Mouse (Mus musculus): ENCODE results near the gene Nrxn2. TPM values are rescaled to one million over a fixed set of nuclear protein-coding genes. Genes with fewer than 3 reads are reported as not detected.

Gene Nrxn2
- polyA plus RNA-seq, 1 experiment from 2014 or later = 6.2 TPM

- Histone ChIP-seq H3K27me3 (ENCODE audit: insufficient read depth, low read length) (no peaks in the 10 kb centered on the region), H3K4me2 (replicated peaks; ENCODE audit: low read depth, low read length) (no peak overlapping the region), H3K36me3 (ENCODE audit: insufficient read depth, low read length) (no peaks in the 10 kb centered on the region), H3K4me1 (ENCODE audit: insufficient read depth, low read length) (no peaks in the 10 kb centered on the region), H3K9ac (replicated peaks; ENCODE audit: low read length) (no peak overlapping the region), H3K4me3 (ENCODE audit: low read length) (no peak overlapping the region), H3K9me3 (ENCODE audit: low read length) (no peaks in the 10 kb centered on the region), H3K27ac (ENCODE audit: low read length) (no peak overlapping the region)
- ATAC-seq (ENCODE audit: low FRiP score, low TSS enrichment) = no peak
- WGBS = 76% methylated on average over 5 of the region's 5 CpGs
Measured at GRCm38 (mm10) chr19:6569021-6569420, 150.5 kb downstream of the Nrxn2 start.

- H3K27ac ChIP-seq (ENCODE audit: low read length) = no peak overlapping the region
- no peak for ATAC-seq (ENCODE audit: low FRiP score, low TSS enrichment)
- H3K4me1 ChIP-seq (ENCODE audit: insufficient read depth, low read length) = no peaks in the 10 kb centered on the region
- no peak overlapping the region for H3K4me3 ChIP-seq (ENCODE audit: low read length)
- no peak overlapping the region for H3K9ac ChIP-seq (replicated peaks; ENCODE audit: low read length)
- 40% methylated on average over 5 of the region's 5 CpGs for whole genome bisulfite sequencing
- no peaks in the 10 kb centered on the region for H3K27me3 ChIP-seq (ENCODE audit: insufficient read depth, low read length)
- no peaks in the 10 kb centered on the region for H3K36me3 ChIP-seq (ENCODE audit: insufficient read depth, low read length)
- no peak overlapping the region for H3K4me2 ChIP-seq (replicated peaks; ENCODE audit: low read depth, low read length)
- no peaks in the 10 kb centered on the region for H3K9me3 ChIP-seq (ENCODE audit: low read length)
Measured at GRCm38 (mm10) chr19:6569561-6569960, 151.0 kb downstream of the Nrxn2 start.

GRCm38 (mm10) chr19:6571476-6571875 lies 152.9 kb downstream of the Nrxn2 start:
- WGBS = 79% methylated on average over 5 of the region's 5 CpGs
- H3K36me3 ChIP-seq (ENCODE audit: insufficient read depth, low read length) = no peaks in the 10 kb centered on the region
- H3K9me3 ChIP-seq (ENCODE audit: low read length) = no peaks in the 10 kb centered on the region
- no peak overlapping the region for H3K27ac ChIP-seq (ENCODE audit: low read length)
- H3K9ac ChIP-seq (replicated peaks; ENCODE audit: low read length) = no peak overlapping the region
- no peak for ATAC-seq (ENCODE audit: low FRiP score, low TSS enrichment)
- no peaks in the 10 kb centered on the region for H3K4me1 ChIP-seq (ENCODE audit: insufficient read depth, low read length)
- H3K4me3 ChIP-seq (ENCODE audit: low read length) = no peak overlapping the region
- no peaks in the 10 kb centered on the region for H3K27me3 ChIP-seq (ENCODE audit: insufficient read depth, low read length)
- H3K4me2 ChIP-seq (replicated peaks; ENCODE audit: low read depth, low read length) = no peak overlapping the region

GRCm38 (mm10) chr19:6572001-6572400 lies 153.5 kb downstream of the Nrxn2 start:
- 25% methylated on average over 4 of the region's 4 CpGs for WGBS
- Histone ChIP-seq H3K9ac (replicated peaks; ENCODE audit: low read length) (no peak overlapping the region), H3K4me3 (ENCODE audit: low read length) (no peak overlapping the region), H3K27me3 (ENCODE audit: insufficient read depth, low read length) (no peaks in the 10 kb centered on the region), H3K4me1 (ENCODE audit: insufficient read depth, low read length) (peaks cover 5% of the 10 kb centered on the region; the same call in 1 of the 2 replicates), H3K27ac (ENCODE audit: low read length) (no peak overlapping the region), H3K4me2 (replicated peaks; ENCODE audit: low read depth, low read length) (no peak overlapping the region), H3K9me3 (ENCODE audit: low read length) (no peaks in the 10 kb centered on the region), H3K36me3 (ENCODE audit: insufficient read depth, low read length) (no peaks in the 10 kb centered on the region)
- ATAC-seq (ENCODE audit: low FRiP score, low TSS enrichment) = no peak

Small RNA genes lying within 50 kb of the gene (microRNA-seq; reads per million reads assigned to microRNA genes)
- not detected for gene Gm26460

Other genes with a start within 250 kb of the Nrxn2 start
- gene Majin, start 234.3 kb upstream of the Nrxn2 start, polyA plus RNA-seq (2015; fragmentation: Nextera tagmentation; extraction: Ambion mirVana) = not detected in 2 replicates
- 0.73 and 1.4 TPM in 2 replicates for gene Gpha2, start 192.4 kb upstream of the Nrxn2 start, polyA plus RNA-seq (2015; fragmentation: Nextera tagmentation; extraction: Ambion mirVana)
- gene Ppp2r5b, start 182.9 kb upstream of the Nrxn2 start, polyA plus RNA-seq (2015; fragmentation: Nextera tagmentation; extraction: Ambion mirVana) = 27.5 and 31.0 TPM in 2 replicates
- gene Atg2a, start 177.1 kb upstream of the Nrxn2 start, polyA plus RNA-seq (2015; fragmentation: Nextera tagmentation; extraction: Ambion mirVana) = 12.1 and 13.1 TPM in 2 replicates
- gene Ehd1, start 142.0 kb upstream of the Nrxn2 start, polyA plus RNA-seq (2015; fragmentation: Nextera tagmentation; extraction: Ambion mirVana) = 84.2 and 89.5 TPM in 2 replicates
- 0.80 and 1.5 TPM in 2 replicates for gene Cdc42bpg, start 112.3 kb upstream of the Nrxn2 start, polyA plus RNA-seq (2015; fragmentation: Nextera tagmentation; extraction: Ambion mirVana)
- 93.0 and 96.2 TPM in 2 replicates for gene Men1, start 83.8 kb upstream of the Nrxn2 start, polyA plus RNA-seq (2015; fragmentation: Nextera tagmentation; extraction: Ambion mirVana)
- 25.9 and 28.7 TPM in 2 replicates for gene Map4k2, start 77.6 kb upstream of the Nrxn2 start, polyA plus RNA-seq (2015; fragmentation: Nextera tagmentation; extraction: Ambion mirVana)
- gene Sf1, start 55.0 kb upstream of the Nrxn2 start, polyA plus RNA-seq (2015; fragmentation: Nextera tagmentation; extraction: Ambion mirVana) = 132 and 150 TPM in 2 replicates
- 36.2 and 38.3 TPM in 2 replicates for gene Pygm, start 34.3 kb upstream of the Nrxn2 start, polyA plus RNA-seq (2015; fragmentation: Nextera tagmentation; extraction: Ambion mirVana)
- gene Rasgrp2, start 19.4 kb upstream of the Nrxn2 start, polyA plus RNA-seq (2015; fragmentation: Nextera tagmentation; extraction: Ambion mirVana) = 105 and 121 TPM in 2 replicates
- gene Slc22a12, start 124.3 kb downstream of the Nrxn2 start, polyA plus RNA-seq (2015; fragmentation: Nextera tagmentation; extraction: Ambion mirVana) = 27.4 and 27.7 TPM in 2 replicates

Data from kidney, embryonic 16.5 days (tissue).